Mouse (Mus musculus) olfactory bulb, adult 2 months (tissue): ENCODE measurements around the gene Uck1. TPM values are rescaled to one million over a fixed set of nuclear protein-coding genes. Genes with fewer than 3 reads are reported as not detected.

Experiments
- H3K27ac ChIP-seq: fragments of 200-500 bp; 2 replicates; pipeline ENCODE4 v1.5.1; 2012; ENCODE audit warnings: low read depth, low read length; ENCODE audit not compliant: insufficient read depth
- H3K4me1 ChIP-seq: fragments of 200-500 bp; 2 replicates; pipeline ENCODE4 v1.6.1; 2012; ENCODE audit warnings: low read length; ENCODE audit not compliant: control insufficient read depth, insufficient read depth
- H3K4me3 ChIP-seq: fragments of 200-500 bp; 2 replicates; pipeline ENCODE4 v1.5.1; 2012; ENCODE audit warnings: mild to moderate bottlenecking, low read depth, low read length, moderate library complexity; ENCODE audit not compliant: insufficient read depth
- CTCF ChIP-seq: fragments of 200-500 bp; IDR thresholded peaks from 2 replicates; pipeline ENCODE4 v1.5.1; 2012; ENCODE audit warnings: low read depth, mild to moderate bottlenecking, low read length, moderate library complexity; ENCODE audit not compliant: insufficient read depth
- POLR2A ChIP-seq: fragments of 200-500 bp; IDR thresholded peaks from 2 replicates; pipeline ENCODE4 v1.6.1; 2012; ENCODE audit warnings: mild to moderate bottlenecking, low read depth, low read length, moderate library complexity; ENCODE audit not compliant: insufficient read depth
- WGBS: fragments of 180-500 bp; shearing (Covaris S2); methylation state at CpG from one replicate; pipeline ENCODE4 v1.1.7; 2018; 5-methylcytosine and 5-hydroxymethylcytosine counted together
- polyA plus RNA-seq: library from polyadenylated mRNA; stranded (reverse); fragments of >200 nt; gene quantifications from 2 replicates; pipeline ENCODE4 v1.2.4, GENCODE M21; 2012; ENCODE audit warnings: low replicate concordance; ENCODE audit not compliant: missing spikeins, insufficient read depth, insufficient read length

The Uck1 gene
- polyA plus RNA-seq, 1 experiment = not detected

DNA sequence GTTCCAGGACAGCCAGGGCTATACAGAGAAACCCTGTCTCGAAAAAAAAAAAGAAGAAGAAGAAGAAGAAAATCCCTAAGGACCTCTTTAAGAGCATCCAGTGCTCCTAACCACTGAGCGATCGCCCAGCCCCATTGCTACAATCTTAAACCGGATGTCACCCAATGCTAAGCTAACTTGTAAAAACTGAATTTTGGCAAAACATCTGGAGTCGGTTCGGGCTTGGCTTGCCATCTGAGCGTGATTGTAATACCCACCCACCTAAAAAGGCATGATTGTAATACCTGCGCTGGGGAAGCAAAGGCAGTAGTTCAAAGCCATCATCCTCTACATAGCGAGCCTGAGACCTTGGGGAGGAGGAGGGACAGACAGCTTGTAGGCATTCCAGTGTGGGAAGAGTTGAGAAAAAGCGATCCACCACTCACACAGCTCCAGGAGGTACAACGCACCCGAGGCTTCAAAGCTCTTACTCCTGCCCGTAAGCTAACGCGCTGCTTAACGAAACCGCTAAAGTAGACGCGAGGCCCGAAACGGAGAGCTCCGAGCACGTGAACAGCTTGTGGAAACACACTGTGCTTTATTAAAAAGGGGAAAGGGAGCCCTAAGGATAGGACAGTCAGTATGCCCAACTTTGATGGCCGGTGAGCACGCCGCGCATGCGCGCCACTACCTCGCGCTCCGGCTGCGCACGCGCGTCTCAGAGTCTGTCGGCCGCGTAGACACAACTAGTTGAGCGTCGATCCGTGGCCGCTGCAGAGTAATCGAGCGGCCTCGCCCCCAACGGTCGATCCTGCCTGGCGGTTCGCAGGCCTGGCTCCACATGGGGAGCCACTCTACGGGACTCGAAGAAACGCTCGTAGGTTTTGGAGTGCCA, 23.8 kb downstream of the Uck1 start, which contains the start of gene Pomt1:
Gene Pomt1 (plus strand): TSS at position 705 of the 874 bp plus-strand sequence.
- Histone ChIP-seq H3K4me3 (peak within 1 kb of the TSS; percentile 71), H3K4me1 (no peaks in the 10 kb centered on the region; the same call in 1 of the 2 replicates), H3K27ac (peak within 1 kb of the TSS; percentile 76)
- TF ChIP-seq POLR2A (peak; percentile 68; the same call in 1 of the 2 replicates), CTCF (no peak)
- under 1% methylated on average over 54 of the region's 54 CpGs for WGBS

DNA sequence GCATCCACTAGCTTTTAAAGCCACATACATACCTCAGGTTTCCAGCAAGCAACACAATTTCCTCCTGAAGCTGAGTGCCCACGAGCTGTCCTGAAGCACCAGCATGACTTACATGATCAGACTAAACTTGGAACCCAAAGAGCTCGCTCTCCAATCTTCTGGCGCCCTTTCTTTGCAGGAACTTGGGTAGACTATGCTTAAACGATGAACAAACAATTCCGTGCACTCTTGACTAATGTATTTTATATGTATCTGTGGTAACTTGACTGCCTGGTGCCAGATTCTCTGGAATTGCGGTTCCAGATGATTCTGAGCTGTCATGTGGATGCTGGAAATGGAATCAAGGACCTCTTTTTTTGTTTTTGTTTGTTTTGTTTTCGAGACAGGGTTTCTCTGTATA, 24.5 kb downstream of the Uck1 start:
- Histone ChIP-seq H3K4me3 (peak overlapping the region; percentile 71; the same call in 1 of the 2 replicates), H3K4me1 (no peaks in the 10 kb centered on the region; the same call in 1 of the 2 replicates), H3K27ac (no peak overlapping the region)
- 23% methylated on average over 7 of the region's 7 CpGs for WGBS
- TF ChIP-seq CTCF (no peak), POLR2A (no peak)

DNA sequence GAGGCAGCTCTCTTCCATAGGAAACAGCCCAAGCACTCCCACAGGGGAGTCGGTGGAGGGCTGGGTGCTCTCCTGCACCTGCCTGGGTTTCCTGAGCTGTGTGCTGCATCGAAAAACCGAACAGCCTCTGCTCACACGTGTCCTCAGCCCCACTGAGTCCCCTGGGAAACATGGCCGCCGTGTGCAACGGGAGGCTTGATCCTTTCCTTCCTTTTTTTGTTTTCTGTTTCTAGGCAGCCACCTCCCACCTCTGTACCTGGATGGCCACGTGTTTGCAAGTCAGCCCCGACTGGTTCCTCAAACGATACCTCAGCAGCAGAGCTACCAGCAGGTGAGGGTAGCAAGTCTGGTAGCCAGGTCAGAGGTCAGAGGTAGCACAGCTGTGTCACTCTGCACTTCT, 37.9 kb downstream of the Uck1 start:
- Histone ChIP-seq H3K4me1 (peaks cover 12% of the 10 kb centered on the region), H3K27ac (no peak overlapping the region), H3K4me3 (no peak overlapping the region)
- WGBS = 83% methylated on average over 10 of the region's 10 CpGs
- TF ChIP-seq CTCF (no peak), POLR2A (no peak)

GRCm38 (mm10) chr2:32221577-32221976, 38.4 kb downstream of the Uck1 start:
- H3K27ac ChIP-seq = no peak overlapping the region
- WGBS = 67% methylated on average over 7 of the region's 7 CpGs
- peaks cover 16% of the 10 kb centered on the region for H3K4me1 ChIP-seq
- no peak overlapping the region for H3K4me3 ChIP-seq
- no peak for TF ChIP-seq CTCF
- no peak for TF ChIP-seq POLR2A

GRCm38 (mm10) chr2:32220969-32221368, 39.0 kb downstream of the Uck1 start:
- no peak for TF ChIP-seq POLR2A
- TF ChIP-seq CTCF = no peak
- WGBS = 95% methylated on average over 10 of the region's 10 CpGs
- Histone ChIP-seq H3K4me1 (peaks cover 21% of the 10 kb centered on the region), H3K4me3 (no peak overlapping the region), H3K27ac (no peak overlapping the region)

DNA sequence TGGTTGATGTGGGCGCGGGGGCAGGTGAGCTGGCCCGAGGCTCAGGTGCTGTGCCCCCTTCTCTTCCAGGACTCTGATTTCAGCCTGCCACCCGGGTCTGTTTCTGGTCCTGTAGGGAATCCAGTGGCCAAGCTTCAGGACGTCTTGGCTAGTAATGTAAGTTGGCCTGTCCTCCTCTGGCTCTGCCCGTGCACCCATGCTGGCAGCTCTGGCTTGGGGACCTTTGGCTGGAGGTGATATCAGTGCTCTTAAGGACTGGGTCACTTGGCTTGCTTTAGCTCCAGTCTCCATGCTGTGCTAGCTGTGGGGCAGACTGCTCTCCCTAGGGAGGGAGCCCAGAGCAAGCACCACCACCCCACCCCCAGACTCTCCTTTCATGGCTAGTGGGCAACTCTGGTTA, 39.9 kb downstream of the Uck1 start:
- no peak overlapping the region for H3K4me3 ChIP-seq
- 80% methylated on average over 6 of the region's 6 CpGs for WGBS
- no peak for TF ChIP-seq CTCF
- no peak for TF ChIP-seq POLR2A

DNA sequence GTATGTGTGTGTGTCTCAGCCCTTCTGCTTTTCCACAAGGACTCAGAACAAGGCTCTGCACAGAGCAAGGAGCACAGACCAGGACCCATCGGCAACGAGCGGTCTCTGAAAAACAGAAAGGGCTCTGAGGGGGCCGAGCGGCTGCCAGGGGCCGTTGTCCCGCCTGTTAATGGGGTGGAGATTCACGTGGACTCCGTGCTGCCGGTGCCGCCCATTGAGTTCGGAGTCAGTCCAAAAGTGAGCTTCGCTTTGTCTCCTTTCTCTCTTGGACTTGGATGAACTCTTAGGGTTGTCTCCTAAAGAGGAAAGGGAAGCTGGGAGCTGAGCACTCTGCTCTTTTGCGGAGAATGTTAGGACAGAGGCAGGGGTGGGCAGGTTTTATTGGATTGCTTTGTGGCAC, 40.5 kb downstream of the Uck1 start:
- 89% methylated on average over 14 of the region's 14 CpGs for WGBS
- TF ChIP-seq POLR2A = no peak
- no peak for TF ChIP-seq CTCF
- H3K27ac ChIP-seq = no peak overlapping the region
- H3K4me3 ChIP-seq = no peak overlapping the region
- peaks cover 29% of the 10 kb centered on the region for H3K4me1 ChIP-seq

More for the DNA sequence above, 39.9 kb downstream of the Uck1 start:
- Histone ChIP-seq H3K4me1 (peaks cover 25% of the 10 kb centered on the region), H3K27ac (no peak overlapping the region)

DNA sequence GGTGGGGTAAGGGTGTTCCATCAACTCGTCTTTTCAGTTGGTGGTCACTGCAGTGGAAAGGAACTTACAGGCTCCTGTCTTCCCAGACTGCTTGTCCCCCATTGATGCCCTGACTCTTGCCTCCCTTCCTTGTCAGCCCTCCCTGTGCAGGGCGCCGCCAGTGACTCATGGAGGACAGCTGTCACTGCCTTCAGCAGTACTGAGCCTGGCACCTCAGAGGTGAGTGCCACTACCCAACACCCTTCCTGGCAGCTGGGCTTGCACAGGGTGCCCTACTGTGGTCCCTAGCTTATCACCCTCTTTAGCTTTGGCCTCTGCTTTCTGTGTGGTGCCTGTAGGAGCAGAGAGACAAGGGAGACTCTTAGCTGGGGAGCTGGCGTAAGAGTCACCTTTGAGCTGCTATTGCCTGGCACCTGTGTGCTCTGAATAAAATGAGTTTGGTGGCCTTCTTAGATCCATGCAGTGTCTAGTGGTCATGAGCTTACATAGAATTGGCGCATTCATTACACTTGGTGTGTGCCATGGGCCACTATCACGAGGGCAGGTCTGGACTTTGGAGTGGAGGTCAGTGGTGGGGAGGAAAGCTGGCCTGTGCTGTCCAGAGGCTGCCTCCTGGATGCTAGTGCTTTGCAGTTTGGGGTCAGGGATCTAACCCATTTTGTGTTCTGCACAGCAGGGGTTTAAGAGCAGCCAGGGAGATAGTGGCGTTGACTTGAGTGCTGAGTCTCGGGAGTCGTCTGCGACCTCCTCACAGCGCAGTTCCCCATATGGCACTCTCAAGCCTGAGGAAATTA, 41.2 kb downstream of the Uck1 start:
- TF ChIP-seq CTCF = no peak
- no peak for TF ChIP-seq POLR2A
- WGBS = 86% methylated on average over 11 of the region's 11 CpGs
- H3K4me1 ChIP-seq = peaks cover 29% of the 10 kb centered on the region
- no peak overlapping the region for H3K4me3 ChIP-seq
- no peak overlapping the region for H3K27ac ChIP-seq

- H3K27ac ChIP-seq = peak overlapping the region; percentile 65
- WGBS = 76% methylated on average over 5 of the region's 5 CpGs
- TF ChIP-seq POLR2A = no peak
- no peak for TF ChIP-seq CTCF
- no peak overlapping the region for H3K4me3 ChIP-seq
- peaks cover 29% of the 10 kb centered on the region for H3K4me1 ChIP-seq
These were observed 41.8 kb downstream of the Uck1 start for GRCm38 (mm10) chr2:32218113-32218512.
